Mouse (Mus musculus) ES-Bruce4 (cell line): ENCODE measurements around the gene Pparg.

ENCODE experiments used
- CTCF ChIP-seq: IDR thresholded peaks from one replicate; pipeline ENCODE4 v1.8.1; 2011; ENCODE audit warnings: low read depth, low read length
- EP300 ChIP-seq: IDR thresholded peaks from 2 replicates; pipeline ENCODE4 v1.6.1; 2011; ENCODE audit warnings: low read depth, low read length; ENCODE audit not compliant: insufficient read depth
- POLR2A ChIP-seq: IDR thresholded peaks from one replicate; pipeline ENCODE4 v1.8.1; 2011; ENCODE audit warnings: low read length; ENCODE audit not compliant: insufficient read depth

- TF ChIP-seq POLR2A: no peak
- TF ChIP-seq CTCF: no peak
- TF ChIP-seq EP300: no peak
These were observed 39.6 kb upstream of the Pparg start for GRCm38 (mm10) chr6:115320927-115321714.
